Mouse (Mus musculus) liver, adult 2 months (tissue): ENCODE measurements around the gene Ccl17.

Experiments
- CTCF ChIP-seq: fragments of 200-500 bp; IDR thresholded peaks from 2 replicates; pipeline ENCODE4 v1.5.1; 2011; ENCODE audit warnings: low read depth, low read length, control low read depth
- POLR2A ChIP-seq: fragments of 200-500 bp; IDR thresholded peaks from 2 replicates; pipeline ENCODE4 v1.6.1; 2011; ENCODE audit warnings: low read length, control low read depth; ENCODE audit not compliant: insufficient read depth; ENCODE audit errors: extremely low read depth

GRCm38 (mm10) chr8:94803551-94803950 is 6.7 kb upstream of the Ccl17 start:
- no peak for TF ChIP-seq CTCF
- TF ChIP-seq POLR2A, result no peak
